Mouse (Mus musculus): Measurements from ENCODE around the gene Ipo11. TPM values are rescaled to one million over a fixed set of nuclear protein-coding genes. Genes with fewer than 3 reads are reported as not detected.

Ipo11 gene
- polyA plus RNA-seq, 1 experiment: 25.1 TPM

- H3K36me3 ChIP-seq (ENCODE audit: control insufficient read depth, insufficient read depth, low read length): no peaks in the 10 kb centered on the region
- no peak for DNase-seq
- no peak overlapping the region for H3K4me3 ChIP-seq (ENCODE audit: control insufficient read depth, insufficient read depth, low read length)
- TF ChIP-seq POLR2A (IDR thresholded peaks at IDR 0.05; ENCODE audit: control insufficient read depth, extremely low read depth, insufficient read depth, low read length, poor library complexity): no peak
- TF ChIP-seq CTCF (IDR thresholded peaks at IDR 0.05; ENCODE audit: borderline replicate concordance, control insufficient read depth, extremely low read depth, insufficient read depth, low read length, poor library complexity): no peak
- H3K27ac ChIP-seq (ENCODE audit: control insufficient read depth, insufficient read depth, low read length): no peak overlapping the region
- H3K27me3 ChIP-seq (ENCODE audit: control insufficient read depth, insufficient read depth, low read length): no peaks in the 10 kb centered on the region
- H3K4me1 ChIP-seq (replicated peaks; ENCODE audit: control insufficient read depth, insufficient read depth, low read length): no peaks in the 10 kb centered on the region
- WGBS: 93% methylated on average over 1 of the region's 1 CpGs
These were observed 184.8 kb downstream of the Ipo11 start for GRCm38 (mm10) chr13:106751951-106752350.

GRCm38 (mm10) chr13:106746823-106747222 lies 189.9 kb downstream of the Ipo11 start:
- H3K4me1 ChIP-seq (replicated peaks; ENCODE audit: control insufficient read depth, insufficient read depth, low read length): no peaks in the 10 kb centered on the region
- 93% methylated on average over 5 of the region's 5 CpGs for WGBS
- H3K36me3 ChIP-seq (ENCODE audit: control insufficient read depth, insufficient read depth, low read length): no peaks in the 10 kb centered on the region
- no peak overlapping the region for H3K4me3 ChIP-seq (ENCODE audit: control insufficient read depth, insufficient read depth, low read length)
- TF ChIP-seq CTCF (IDR thresholded peaks at IDR 0.05; ENCODE audit: borderline replicate concordance, control insufficient read depth, extremely low read depth, insufficient read depth, low read length, poor library complexity) (no peak), POLR2A (IDR thresholded peaks at IDR 0.05; ENCODE audit: control insufficient read depth, extremely low read depth, insufficient read depth, low read length, poor library complexity) (no peak)
- H3K27ac ChIP-seq (ENCODE audit: control insufficient read depth, insufficient read depth, low read length): no peak overlapping the region
- no peaks in the 10 kb centered on the region for H3K27me3 ChIP-seq (ENCODE audit: control insufficient read depth, insufficient read depth, low read length)
- DNase-seq: no peak

- DNase-seq: no peak
- Histone ChIP-seq H3K27ac (ENCODE audit: control insufficient read depth, insufficient read depth, low read length) (no peak overlapping the region), H3K27me3 (ENCODE audit: control insufficient read depth, insufficient read depth, low read length) (no peaks in the 10 kb centered on the region), H3K4me3 (ENCODE audit: control insufficient read depth, insufficient read depth, low read length) (no peak overlapping the region), H3K36me3 (ENCODE audit: control insufficient read depth, insufficient read depth, low read length) (no peaks in the 10 kb centered on the region), H3K4me1 (replicated peaks; ENCODE audit: control insufficient read depth, insufficient read depth, low read length) (no peaks in the 10 kb centered on the region)
- 44% methylated on average over 6 of the region's 6 CpGs for WGBS
- TF ChIP-seq POLR2A (IDR thresholded peaks at IDR 0.05; ENCODE audit: control insufficient read depth, extremely low read depth, insufficient read depth, low read length, poor library complexity) (no peak), CTCF (IDR thresholded peaks at IDR 0.05; ENCODE audit: borderline replicate concordance, control insufficient read depth, extremely low read depth, insufficient read depth, low read length, poor library complexity) (no peak)
These were observed 191.6 kb downstream of the Ipo11 start for GRCm38 (mm10) chr13:106745201-106745600.

Other genes starting within 250 kb of the Ipo11 start
- 8.0 and 8.6 TPM in 2 replicates for gene Dimt1, start 10.2 kb upstream of the Ipo11 start, polyA plus RNA-seq (2012; rRNA removed)
- gene Kif2a, start 85.2 kb upstream of the Ipo11 start, polyA plus RNA-seq (2012; rRNA removed): 3.7 and 4.5 TPM in 2 replicates

All from thymus, adult 2 months (tissue).